Mouse (Mus musculus): Measurements from ENCODE around the gene Stat1.

- no peak for TF ChIP-seq CHD2 (IDR thresholded peaks at IDR 0.05; ENCODE audit: low read depth, low read length)
- no peak for TF ChIP-seq HCFC1 (IDR thresholded peaks at IDR 0.05; ENCODE audit: borderline replicate concordance, insufficient read depth, low read length)
Measured at GRCm38 (mm10) chr1:52151166-52151565, 31.9 kb downstream of the Stat1 start.

Measured in ES-E14 (cell line).